Mouse (Mus musculus) bone marrow, adult 2 months (tissue): ENCODE results near the gene Gmip.

Experiments
- CTCF ChIP-seq: fragments of 200-500 bp; IDR thresholded peaks from 2 replicates; pipeline ENCODE4 v1.5.1; 2011; ENCODE audit warnings: low read length, control low read depth; ENCODE audit not compliant: control insufficient read depth, insufficient read depth
- POLR2A ChIP-seq: fragments of 200-500 bp; IDR thresholded peaks from 2 replicates; pipeline ENCODE4 v1.6.1; 2011; ENCODE audit warnings: low read depth, mild to moderate bottlenecking, control low read depth, low read length, borderline replicate concordance; ENCODE audit not compliant: control insufficient read depth

GRCm38 (mm10) chr8:69793666-69794065, 14.8 kb upstream of the Gmip start:
- no peak for TF ChIP-seq POLR2A
- TF ChIP-seq CTCF, result no peak
